Mouse (Mus musculus): ENCODE measurements around the gene Dennd1b. TPM values are rescaled to one million over a fixed set of nuclear protein-coding genes. Genes with fewer than 3 reads are reported as not detected.
A peak's percentile ranks its signal among the peaks of the same experiment; 100 is the strongest.

Dennd1b gene
- polyA plus RNA-seq, 1 experiment from 2014 or later, result 10.5 TPM

DNA sequence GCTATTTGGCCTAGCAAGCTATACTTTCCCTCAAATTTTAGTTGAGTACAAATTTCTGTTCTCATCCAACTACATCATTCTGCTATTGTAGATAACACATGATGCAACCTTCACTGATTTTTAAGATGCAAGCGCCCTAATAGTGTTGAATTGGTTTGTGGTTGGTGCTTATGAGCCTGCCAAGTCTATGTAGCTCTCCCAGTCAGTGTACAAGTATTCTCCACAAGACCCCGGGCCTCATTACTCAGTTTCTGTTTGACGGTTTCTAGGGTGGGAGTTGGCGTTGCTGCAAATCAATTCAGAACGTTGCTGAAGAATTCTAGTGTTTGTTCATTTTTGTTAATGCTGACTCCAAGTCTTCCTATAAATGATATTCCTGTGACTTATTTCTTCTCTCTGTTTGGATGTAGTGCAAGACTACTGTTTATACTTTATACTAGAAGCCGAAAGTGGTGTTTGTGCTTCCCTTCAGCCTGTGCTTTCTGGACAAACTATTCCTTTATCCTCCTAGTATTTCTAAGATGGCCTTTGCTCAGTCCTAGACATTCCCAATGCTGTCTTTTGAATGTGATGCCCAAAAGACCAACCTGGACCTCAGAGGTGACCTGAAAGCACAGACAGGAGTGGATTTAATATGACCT lies 261.2 kb downstream of the Dennd1b start:
- no peaks in the 10 kb centered on the region for H3K27me3 ChIP-seq (replicated peaks)
- H3K27ac ChIP-seq, result peak overlapping the region; percentile 69
- no peak overlapping the region for H3K4me3 ChIP-seq (replicated peaks)
- H3K36me3 ChIP-seq, result no peaks in the 10 kb centered on the region
- ATAC-seq (ENCODE audit: insufficient read depth, low FRiP score, low read depth), result peak; percentile 77; the same call in 1 of the 2 replicates
- no peak overlapping the region for H3K4me2 ChIP-seq
- H3K4me1 ChIP-seq, result no peaks in the 10 kb centered on the region
- WGBS, result 38% methylated on average over 6 of the region's 6 CpGs
- H3K9ac ChIP-seq, result no peak overlapping the region
- no peaks in the 10 kb centered on the region for H3K9me3 ChIP-seq

Other genes starting within 250 kb of the Dennd1b start
- 0.77 and 1.3 TPM in 2 replicates for gene Lhx9, start 114.9 kb upstream of the Dennd1b start, polyA plus RNA-seq (2015; fragmentation: Nextera tagmentation; extraction: Ambion mirVana)
- 40.0 and 44.2 TPM in 2 replicates for gene 2310009B15Rik, start 106.6 kb upstream of the Dennd1b start, polyA plus RNA-seq (2015; fragmentation: Nextera tagmentation; extraction: Ambion mirVana)

All from stomach, embryonic 15.5 days (tissue).